Mouse (Mus musculus) kidney, adult 10 weeks (tissue): ENCODE results near the gene Prrxl1. TPM values are rescaled to one million over a fixed set of nuclear protein-coding genes. Genes with fewer than 3 reads are reported as not detected.

Experiments used
- polyA plus RNA-seq: library from polyadenylated mRNA; stranded (reverse); fragments of 350-450 nt; fragmentation: Illumina TruSeq; extraction: RNeasy Lipid Tissue Mini Kit (QIAGEN cat#74804); gene quantifications from one replicate; pipeline ENCODE4 v1.2.3, GENCODE M21; 2014; ENCODE audit warnings: low read depth, low replicate concordance

Prrxl1 gene
- not detected for polyA plus RNA-seq

GRCm38 (mm10) chr14:32599290-32600041 lies at the start of gene Prrxl1:
Gene Prrxl1, plus strand, starts transcription at chr14:32599407.

GRCm38 (mm10) chr14:32685124-32685826 lies 86.1 kb downstream of the Prrxl1 start, which contains the start of gene 3425401B19Rik:
Gene 3425401B19Rik, minus strand, starts transcription at chr14:32685293.

Other genes with a start within 250 kb of the Prrxl1 start
- not detected for gene 1700024G13Rik, start 211.0 kb upstream of the Prrxl1 start, polyA plus RNA-seq
- not detected for gene Slc18a3, start 134.6 kb upstream of the Prrxl1 start, polyA plus RNA-seq
- not detected for gene Chat, start 133.4 kb upstream of the Prrxl1 start, polyA plus RNA-seq
- gene Ercc6, start 85.9 kb upstream of the Prrxl1 start, polyA plus RNA-seq: 7.7 TPM
- not detected for gene 3425401B19Rik, start 85.9 kb downstream of the Prrxl1 start, polyA plus RNA-seq
- not detected for gene Tmem273, start 186.6 kb downstream of the Prrxl1 start, polyA plus RNA-seq
- not detected for gene Fam170b, start 234.6 kb downstream of the Prrxl1 start, polyA plus RNA-seq